Mouse (Mus musculus): ENCODE measurements around the gene Tars2. TPM values are rescaled to one million over a fixed set of nuclear protein-coding genes. Genes with fewer than 3 reads are reported as not detected.
"Not testable (repeated sequence)": the region's sequence is repeated elsewhere in the genome, so short reads cannot be mapped to it uniquely, and the experiment has no call there.

The Tars2 gene
- 10 to 100 TPM; 42.9 to 46.2 TPM for total RNA-seq (2021)

DNA sequence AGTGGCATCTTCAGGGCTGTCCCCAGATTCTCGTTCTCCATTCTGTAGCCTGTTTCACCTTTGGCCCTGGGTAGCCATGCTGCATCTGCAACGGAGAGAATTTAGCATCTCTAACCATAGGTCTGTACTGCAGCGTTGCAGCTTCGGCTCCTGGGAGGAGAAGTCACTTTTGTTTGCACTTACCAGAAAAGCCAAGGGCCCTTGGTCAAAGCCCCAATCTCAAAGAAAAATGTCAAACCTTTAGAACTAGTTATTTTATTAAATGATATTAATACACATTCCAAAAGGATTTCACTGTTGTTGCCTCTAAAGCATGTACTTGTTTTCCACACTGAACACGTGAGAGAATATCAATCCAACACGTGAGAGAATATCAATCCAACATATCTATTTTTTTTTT is at the start of gene Tars2:
Gene Tars2, minus strand, starts transcription at position 101 of the 400 bp plus-strand sequence.
- intact Hi-C loops (cut with DNase I) = no loop called here
- DNase-seq = no peak

DNA sequence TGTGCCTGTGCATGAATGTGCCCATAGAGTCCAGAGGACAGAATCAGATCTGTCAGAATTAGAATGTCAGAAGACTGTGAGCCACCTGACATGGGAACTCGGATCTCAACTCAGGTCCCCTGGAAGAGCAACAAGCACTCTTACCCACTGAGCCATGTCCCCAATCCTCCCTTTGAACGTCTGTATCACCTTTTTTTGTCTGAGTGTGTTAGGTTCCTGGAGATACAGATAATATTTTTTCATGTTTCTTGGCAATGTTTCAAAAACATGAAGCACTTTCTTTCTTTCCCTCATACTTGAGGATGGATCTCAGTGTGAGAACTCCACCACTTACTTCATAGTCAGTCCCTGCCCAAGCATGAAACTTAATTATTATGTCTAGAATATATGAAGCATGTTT is 48.4 kb upstream of the Tars2 start:
- no peak for DNase-seq
- intact Hi-C loops (cut with DNase I) = no loop called here

DNA sequence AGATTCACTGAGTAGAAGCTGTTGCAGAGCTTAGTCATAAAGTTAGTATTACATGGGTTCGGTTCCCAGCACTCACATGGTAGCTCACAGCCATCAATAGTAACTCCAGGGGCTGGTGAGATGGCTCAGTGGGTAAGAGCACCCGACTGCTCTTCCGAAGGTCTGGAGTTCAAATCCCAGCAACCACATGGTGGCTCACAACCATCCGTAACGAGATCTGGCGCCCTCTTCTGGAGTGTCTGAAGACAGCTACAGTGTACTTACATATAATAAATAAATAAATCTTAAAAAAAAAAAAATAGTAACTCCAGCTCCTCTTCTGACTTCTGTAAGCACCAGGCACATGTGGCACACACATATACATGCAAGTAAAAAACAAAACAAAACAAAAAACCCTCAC is 47.6 kb upstream of the Tars2 start:
- DNase-seq; intact Hi-C loops (cut with DNase I): not testable (repeated sequence)

DNA sequence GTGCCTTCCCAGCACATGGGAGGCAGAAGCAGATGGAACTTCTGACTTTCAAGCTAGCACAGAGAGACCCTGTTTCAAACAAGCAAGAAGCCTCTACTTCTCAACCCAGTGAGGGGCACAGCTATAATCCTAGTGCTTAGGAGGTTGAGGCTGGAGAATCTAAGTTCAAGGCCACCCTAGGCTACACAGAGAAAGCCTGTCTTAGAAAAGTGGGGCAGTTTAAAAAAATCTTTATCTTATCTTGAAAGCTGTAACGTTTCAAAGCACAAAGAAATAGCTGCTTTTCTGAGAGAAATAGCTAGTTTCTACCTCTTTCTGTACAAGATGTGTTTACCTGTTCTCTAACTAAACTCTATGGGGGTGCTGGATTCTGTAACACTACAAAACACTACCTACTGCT is 46.7 kb upstream of the Tars2 start:
- intact Hi-C loops (cut with DNase I) = no loop called here
- DNase-seq = no peak

DNA sequence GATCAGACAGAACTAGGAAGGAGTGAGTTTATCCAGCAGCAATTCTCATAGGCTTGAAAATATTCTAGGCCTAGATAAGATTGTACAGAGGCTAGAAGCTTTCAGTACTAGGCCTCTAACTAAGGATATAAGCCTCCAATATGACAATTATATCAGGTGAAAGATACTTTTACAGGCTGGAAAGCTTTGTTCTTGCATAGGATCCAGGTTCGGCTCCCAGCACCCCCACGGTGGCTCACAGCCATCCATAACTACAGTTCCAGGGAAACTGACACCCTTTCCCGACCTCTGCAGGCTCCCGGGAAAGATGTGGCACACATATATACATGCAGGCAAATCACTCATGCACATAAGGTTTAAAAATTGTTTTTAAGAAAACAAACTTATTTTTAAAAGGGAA is 43.8 kb upstream of the Tars2 start:
- intact Hi-C loops (cut with DNase I) = no loop called here

DNA sequence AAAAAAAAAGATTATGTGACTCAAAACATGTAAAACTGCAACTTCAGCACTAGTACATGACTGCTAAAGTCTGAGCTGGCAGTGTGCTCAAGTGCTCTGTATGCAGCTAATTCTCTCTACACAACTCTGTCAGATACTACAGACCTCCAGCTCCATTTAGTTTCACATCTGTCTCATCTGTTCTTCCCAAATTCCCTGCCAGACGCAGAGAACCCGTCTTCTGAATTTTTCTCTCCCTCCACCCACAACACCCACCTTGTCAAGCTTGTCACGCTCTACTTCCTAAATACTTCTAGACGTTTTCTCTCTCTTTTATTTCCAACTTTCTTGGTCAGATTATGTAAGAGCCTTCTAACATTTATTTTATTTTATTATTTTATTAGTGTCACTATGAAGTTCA is 38.8 kb upstream of the Tars2 start:
- DNase-seq = no peak
- intact Hi-C loops (cut with DNase I) = no loop called here

More for the DNA sequence above, 43.8 kb upstream of the Tars2 start:
- no peak for DNase-seq

DNA sequence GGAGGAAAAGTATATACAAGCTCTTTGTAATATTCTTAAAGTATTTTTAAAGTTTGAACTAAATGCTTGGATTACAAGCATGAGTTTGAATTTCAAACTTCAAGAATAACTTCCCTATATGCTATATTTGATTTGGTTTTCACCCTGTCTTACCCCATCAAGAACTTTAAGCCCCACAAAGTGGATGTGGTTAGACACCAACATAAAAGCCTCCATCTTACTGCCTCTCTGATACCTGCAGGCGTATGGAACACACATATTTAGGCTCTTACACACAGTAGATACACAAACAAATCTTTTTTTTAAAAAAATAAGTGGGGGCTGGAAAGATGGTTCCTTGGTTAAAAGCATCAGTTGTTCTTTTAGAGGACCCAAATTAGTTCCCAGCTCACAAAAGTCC is 34.3 kb upstream of the Tars2 start:
- no peak for DNase-seq
- intact Hi-C loops (cut with DNase I) = no loop called here

DNA sequence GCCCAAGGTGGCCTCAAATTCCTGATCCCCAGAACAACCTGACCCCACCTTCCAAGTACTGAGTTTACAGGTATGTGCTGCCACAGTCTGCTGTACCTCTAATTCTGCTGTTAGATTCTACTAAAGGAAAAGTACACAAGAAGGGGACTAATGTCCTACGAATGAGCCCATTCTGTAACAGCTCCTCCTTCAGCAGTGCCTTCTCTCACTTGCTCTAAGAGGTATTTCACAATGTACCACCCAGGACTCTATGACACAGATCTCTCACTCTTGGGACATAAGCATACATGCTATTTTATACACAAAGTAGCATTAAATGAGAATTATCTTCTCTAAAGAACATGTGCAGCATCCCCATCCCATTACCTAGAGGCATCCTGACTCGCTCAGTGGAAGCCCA is 33.7 kb upstream of the Tars2 start:
- intact Hi-C loops (cut with DNase I) = no loop called here
- DNase-seq = no peak

DNA sequence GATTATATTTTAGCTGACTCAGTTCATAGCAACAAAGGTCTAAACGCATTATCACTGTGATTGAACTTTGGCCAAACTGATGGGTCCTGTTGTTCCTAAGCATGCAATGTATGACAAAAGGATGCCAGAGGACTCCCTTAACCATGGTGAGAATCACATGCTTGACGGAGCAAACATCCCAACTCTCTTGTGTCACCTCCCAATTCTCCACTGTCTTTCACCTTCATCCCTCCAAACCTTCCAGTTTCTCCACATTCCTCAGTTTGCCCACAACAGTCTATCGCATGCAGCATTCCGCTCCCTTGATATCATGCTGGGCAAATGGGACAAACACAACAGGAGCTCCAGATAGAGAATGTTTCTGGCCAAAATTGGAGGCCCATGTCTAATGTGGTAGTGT is 25.5 kb upstream of the Tars2 start:
- intact Hi-C loops (cut with DNase I) = no loop called here
- no peak for DNase-seq

DNA sequence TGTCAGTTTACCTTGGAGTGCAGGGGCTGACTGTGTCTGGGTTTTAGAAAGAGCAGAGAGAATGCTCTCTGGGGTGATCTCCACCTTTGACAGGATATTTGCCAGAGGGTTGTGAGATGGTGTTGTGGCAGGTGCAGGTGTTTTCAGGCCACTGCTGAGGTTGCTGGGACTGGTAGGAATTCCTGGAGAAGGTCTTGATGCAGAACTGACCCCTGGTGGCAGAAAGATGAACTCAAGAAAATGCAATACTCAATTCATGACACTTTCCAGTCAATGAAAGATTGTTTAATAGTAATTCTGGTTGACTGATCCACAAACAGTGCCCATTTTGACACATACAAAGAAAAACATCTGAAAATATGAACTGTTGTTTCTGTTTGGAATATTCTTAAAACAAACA is 12.0 kb upstream of the Tars2 start:
- intact Hi-C loops (cut with DNase I) = loop anchor here (1.0 to 2.0 kb wide), 2 partner anchors 137 to 255 kb away; no protein-coding TSS in a partner anchor

DNA sequence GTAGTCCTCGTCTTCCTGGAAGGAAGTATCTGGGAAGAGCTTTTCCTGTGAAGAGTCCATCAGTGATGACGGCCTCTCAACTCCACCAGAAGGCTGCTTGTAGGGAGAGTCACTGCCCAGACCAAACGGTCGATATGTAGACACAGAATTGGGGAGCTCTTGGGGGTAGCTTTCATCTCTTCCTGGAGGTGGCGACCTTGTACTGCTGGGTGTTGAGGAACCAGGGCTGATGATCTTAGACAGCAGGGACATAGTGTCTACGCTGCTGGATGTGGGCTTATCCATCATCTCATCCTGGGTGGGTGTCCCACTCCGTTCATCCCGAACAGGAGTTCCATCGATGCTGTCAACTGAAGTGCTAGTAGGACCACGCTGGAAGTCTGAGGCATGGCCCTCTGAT is 5.5 kb upstream of the Tars2 start:
- no peak for DNase-seq
- intact Hi-C loops (cut with DNase I) = no loop called here

More for the DNA sequence above, 12.0 kb upstream of the Tars2 start:
- DNase-seq = peak; percentile 25 to 33

DNA sequence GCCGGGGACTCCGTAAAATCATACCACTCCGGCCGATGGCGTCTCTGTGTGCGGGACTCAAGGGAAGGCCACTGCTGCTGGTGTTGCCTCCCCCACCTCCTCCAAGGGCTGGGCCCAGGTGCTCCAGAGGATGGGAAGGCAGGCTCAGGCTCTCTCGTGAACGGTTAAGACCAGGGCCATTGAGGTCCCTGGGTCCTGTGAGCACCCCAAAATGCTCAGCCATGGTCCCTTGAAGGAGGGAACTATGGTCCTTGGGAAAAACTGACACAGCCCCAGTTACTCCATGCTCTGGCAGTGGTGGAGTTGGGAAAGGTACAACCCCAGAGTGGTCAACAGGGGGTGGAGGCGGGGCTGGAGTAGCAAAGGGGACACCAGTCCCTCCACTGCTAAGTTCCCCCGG is 3.8 kb upstream of the Tars2 start:
- intact Hi-C loops (cut with DNase I) = no loop called here
- DNase-seq = no peak

DNA sequence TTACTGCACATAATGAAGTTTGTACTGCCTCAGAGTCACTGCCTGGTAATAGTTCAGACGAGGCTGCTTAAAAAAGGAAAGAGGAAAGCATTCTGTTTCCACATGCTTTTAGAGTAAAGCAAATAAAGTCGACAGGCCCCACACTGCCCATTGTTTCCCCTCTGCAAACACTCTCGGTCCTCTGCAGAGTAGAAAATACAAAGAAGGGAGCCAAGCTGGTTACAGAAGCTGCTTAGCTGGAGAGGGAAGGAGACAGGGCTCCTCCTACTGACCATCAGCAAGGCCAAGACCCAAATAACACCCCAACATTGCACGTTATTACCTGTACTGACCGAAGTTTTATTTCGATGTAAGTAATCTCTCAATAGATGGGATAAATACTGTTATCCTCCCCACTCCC is 3.0 kb upstream of the Tars2 start:
- intact Hi-C loops (cut with DNase I) = no loop called here
- DNase-seq = no peak

DNA sequence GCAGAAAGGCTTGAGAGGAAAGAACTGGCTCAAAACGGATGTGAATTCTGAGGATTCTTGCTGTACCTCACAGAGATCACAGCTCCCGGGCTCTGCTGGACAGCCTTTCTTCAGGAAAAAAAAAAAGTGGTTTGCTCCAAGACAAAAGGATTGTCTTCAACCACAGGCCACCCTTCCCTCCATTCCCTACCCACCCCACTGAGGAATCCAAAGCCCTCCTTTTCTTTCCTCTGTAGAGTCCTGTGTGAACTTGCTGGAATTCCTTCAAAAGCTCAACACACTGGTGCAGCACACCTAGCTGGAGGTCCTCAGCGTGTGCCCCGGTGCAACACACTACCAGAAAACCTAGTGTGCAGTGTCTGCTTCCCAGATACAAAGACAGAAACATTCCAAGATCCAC is 1.8 kb upstream of the Tars2 start:
- intact Hi-C loops (cut with DNase I) = no loop called here
- DNase-seq = no peak

DNA sequence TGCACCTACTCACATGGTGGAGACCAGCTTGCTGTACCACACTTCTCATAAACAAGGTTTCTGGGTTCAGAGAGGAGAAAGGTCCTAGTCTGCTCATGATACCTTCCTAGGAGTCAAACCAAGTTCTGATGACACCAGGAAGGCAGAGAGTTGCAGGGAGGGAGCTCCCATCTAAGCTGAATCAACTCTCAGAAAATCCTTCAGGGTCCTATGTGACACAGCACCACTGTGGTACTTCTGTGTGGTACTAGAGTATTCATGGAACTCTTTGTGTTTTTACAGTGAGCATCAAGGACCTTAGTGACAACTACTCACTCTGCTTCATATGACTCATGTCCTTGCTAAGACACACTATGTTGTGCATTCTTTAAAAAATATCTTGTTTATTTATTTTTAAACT is 650 bp upstream of the Tars2 start:
- DNase-seq = no peak
- intact Hi-C loops (cut with DNase I) = no loop called here

DNA sequence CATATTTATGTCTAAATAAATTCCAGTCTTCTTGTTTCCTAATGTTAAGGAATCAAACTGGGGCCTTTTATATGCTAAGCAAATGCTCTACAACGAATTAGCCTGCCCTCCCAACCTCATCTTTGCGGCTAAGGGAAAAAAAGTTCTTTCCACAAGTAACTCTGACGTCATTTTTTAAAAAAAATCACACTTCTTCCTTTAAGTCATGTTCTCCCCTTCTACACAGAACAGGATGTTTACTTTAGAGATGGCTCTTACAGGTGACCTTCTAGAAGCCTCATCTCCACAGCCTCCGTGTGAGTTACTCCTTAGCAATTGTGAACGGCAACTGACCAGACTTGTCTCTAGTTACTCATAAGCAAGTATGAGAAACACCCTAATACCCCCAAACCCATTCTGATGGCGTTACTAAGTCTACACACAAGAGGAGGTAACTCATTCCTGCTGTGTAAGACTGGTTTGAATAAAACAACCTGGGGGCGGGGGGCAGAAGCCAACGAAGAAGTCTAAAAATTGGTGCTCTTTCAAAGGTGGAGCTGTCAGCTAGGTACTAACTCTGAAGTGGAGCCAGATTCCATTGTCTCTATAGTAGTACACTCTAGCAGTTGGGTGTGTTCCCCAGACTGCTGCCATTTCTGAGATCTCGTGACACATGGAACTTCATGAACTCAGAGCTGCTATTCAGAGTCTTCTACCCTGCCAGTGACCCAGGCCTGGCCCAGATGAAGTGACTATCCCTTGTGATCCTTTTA is 1.4 kb downstream of the Tars2 start:
- intact Hi-C loops (cut with DNase I) = no loop called here
- DNase-seq = no peak

DNA sequence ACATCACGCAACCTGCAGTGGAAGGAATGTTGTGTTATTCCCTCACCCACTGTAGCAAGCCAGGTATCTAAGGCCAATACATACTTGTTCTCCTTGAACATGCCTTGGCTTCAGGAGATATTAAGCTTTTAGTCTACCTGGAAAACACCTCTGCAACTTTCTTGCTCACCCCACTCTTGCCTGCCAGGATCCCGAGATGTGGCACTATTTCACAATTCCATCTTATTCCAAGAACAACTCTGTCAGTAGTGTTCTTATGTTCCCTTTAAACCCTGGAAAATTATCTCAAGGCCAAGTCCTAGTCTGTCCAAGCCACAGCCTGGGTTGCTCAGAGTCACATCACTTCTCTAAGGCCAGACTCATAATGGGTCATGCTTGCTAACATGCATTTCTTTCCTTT is 3.2 kb downstream of the Tars2 start:
- intact Hi-C loops (cut with DNase I) = no loop called here
- DNase-seq = no peak

DNA sequence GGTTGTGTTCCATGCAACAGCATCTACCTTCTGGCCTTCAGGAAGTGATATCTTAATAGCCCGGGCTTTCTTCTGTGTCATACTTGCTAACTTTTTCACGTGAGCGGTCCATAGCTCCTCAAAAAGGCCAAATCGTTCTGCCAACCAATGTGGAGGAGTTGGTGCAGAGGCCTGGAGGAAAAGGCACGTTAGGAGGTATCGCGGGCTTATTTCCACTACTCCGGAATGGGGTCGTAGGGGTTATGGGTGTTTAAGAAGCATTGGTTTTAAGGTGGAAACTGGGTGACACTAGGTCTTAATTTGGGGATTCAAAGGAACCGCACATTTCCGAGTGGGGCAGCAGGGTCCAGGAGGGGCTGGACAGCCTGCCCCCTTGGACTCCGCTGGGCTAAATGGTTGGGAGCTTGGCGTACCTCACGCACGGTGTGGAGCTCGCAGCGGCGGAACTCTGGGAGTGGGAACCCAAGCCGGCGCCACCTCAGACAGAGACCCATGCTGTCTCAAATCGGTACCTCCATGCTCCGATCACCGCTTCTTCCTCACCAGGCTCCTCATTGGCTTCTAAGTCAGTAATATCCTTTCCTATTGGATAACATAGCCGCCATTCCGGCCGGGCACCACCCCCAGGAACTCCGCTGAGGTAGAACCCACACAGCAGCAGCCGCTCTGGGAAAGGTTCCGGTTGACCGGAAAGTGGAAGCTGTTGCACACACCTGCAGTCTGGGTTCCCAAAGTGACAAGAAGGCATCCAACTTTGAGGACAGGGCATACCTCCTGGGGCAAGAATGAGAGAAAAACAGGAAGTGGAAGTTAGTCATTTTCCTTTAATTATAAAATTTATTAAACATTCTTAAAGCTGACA is 5.4 kb downstream of the Tars2 start:
- intact Hi-C loops (cut with DNase I) = loop anchor here (5.0 kb wide), 1 partner anchor 127 kb away; no protein-coding TSS in a partner anchor
- peak; percentile 91 for DNase-seq

DNA sequence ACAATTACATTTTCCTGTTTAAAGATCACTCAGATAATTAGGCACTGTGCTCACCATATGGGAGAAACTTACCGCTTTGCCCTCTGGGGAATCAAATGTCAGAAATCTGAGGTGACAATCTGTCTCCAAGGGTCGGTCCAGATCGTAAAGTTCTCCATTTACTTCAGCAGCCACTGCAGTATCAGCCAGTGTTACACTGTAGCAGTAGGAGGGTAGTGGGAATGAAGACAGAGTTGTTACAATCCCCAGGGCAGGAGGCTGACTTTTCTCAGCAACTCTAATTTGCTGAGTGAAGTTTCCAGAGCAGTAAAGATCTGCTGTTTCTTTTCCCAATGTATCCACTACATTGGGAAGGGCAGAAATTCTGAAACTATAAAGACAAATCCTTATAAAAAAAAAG is 7.1 kb downstream of the Tars2 start:
- intact Hi-C loops (cut with DNase I) = loop anchor here (5.0 kb wide), 1 partner anchor 126 kb away; no protein-coding TSS in a partner anchor

DNA sequence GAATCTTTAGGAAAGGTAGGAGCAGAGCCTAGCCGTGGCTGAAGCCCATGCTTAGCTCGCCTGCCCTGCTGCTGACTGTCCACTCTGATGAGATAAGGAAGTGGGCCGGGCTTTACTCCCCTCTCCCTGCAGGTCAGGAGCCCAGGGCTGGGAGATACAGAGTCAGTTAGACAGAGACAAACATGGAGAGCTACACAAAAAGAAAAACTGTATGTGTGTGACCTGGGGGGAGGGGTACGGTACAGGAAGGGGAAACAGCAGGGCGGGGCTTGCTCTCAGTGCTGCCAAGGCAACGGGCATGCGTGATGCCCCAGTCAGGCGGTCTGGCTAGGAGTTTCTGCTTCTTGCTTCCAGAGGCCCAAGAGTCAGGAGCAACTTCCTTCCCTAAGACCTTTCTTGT is 19.6 kb downstream of the Tars2 start:
- intact Hi-C loops (cut with DNase I) = no loop called here
- DNase-seq = peak; percentile 42 to 58

More for the DNA sequence above, 7.1 kb downstream of the Tars2 start:
- DNase-seq = no peak

DNA sequence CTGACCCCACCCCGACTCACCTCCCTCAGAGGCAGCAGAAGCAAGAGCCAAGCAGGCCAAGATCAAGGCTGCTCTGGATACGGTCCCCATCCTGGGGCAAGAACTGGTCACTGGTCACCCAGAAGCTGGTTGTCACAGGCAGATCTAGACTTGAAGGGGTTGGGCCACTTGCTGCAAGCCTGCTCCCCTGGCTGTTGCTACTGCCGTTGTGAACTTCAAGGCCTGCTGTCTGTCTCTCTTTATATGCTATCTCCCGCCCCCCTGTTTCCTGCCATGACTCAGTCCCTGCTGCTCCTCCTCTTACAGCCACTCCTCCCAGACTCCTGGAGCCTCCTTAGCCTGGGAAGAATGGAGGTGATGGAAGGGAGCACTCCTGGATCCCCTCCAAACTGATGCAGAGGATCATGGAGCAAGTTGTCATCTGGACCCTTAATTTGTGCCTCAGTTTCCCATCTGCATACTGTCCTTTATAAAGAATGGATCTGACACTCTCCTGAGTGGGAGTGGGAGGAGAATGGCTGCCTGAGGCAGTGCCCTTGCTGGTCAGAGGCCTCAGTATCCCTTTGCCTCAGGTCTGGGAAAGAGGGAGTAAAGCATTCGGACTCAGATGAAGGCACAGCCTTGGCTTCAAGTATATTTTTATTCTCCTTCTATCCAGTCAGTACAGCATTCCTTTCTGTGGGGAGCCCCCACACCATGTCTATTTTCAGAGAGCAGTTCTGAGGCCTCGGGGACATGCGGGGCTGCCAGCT is 20.5 kb downstream of the Tars2 start, which contains the start of gene Ecm1:
Gene Ecm1, minus strand, starts transcription at position 217 of the 752 bp plus-strand sequence.
- peak; percentile 69 to 78 for DNase-seq
- intact Hi-C loops (cut with DNase I) = no loop called here
